Mouse (Mus musculus): Measurements from ENCODE around the gene Gm20661.

Gm20661 gene

DNA sequence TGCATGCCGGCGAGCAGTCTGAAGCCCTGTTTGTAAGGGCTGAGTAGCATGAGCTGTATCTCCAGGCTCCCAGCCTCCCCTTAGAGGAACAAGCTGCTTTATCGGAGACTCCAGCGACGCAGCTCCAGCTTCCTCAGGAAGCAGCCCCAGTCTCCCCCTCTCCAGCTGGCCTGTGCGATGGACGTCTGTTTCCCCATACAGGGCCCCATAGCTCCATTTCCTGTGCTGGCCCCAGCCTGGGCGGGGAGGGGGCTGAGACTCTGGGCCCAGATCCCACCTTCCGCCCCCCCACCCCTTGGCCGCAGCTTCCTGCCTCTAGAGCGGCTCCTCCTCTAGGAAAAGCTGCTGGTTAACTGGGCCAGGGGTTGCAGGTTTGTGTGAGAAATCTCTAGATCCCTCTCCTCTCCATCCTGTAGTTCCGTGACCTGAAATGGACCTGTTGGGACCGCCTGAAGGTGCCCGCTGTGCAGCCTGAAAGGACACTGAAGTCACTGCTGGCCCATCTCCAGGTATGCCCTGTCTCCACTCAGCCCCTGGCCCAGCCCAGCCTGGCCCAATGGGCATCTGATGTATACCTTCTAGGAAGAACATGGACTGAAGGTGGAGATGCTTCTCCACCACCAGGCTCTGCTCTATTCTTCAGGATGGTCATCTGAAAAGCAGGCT is at the start of gene Gm20661:
TSS of gene Gm20661 (plus strand) at position 378 of the 666 bp plus-strand sequence.
- DNase-seq, result peak; percentile 61 to 79

DNA sequence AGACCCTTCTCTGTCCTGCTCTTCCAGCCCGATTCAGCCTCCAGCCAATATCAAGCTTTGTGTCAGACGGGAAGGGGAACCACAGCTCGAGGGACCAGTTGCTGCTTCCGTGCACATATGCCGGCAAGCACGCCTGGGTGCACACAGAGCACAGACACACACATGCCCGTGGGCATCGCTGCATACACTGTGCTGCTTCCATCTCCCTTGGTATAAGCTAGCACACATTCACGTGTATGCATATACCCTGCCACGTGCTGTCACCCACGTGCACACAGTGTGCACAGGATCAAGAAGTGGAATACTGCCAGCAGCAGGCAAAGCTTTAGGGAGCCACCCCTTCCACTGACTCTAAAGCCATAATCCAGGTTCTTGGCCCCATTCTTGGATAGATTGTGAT is 48.7 kb upstream of the Gm20661 start:
- no peak for DNase-seq

DNA sequence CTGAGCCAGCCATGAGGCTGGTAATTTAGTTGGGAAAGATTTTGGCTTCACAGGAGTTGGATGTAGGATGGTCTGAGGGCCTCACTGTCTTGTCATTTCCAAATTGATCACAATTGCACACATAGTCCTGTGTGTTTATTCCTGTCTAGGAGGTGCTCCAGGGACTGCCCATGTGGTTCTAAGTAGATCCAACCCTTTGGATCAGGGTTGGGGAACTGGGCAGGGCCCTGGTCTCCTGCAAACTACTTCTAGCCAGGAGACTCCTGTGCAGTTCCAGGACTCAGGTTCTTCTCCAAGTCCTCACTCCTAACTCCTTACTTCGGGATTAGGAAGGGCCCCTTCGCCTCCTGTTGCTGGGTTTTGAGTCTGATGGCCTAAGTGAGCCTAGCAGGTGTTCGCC is 47.5 kb upstream of the Gm20661 start, which contains the start of gene Camkv:
TSS of gene Camkv (plus strand) at position 301 of the 400 bp plus-strand sequence.
- DNase-seq, result no peak

DNA sequence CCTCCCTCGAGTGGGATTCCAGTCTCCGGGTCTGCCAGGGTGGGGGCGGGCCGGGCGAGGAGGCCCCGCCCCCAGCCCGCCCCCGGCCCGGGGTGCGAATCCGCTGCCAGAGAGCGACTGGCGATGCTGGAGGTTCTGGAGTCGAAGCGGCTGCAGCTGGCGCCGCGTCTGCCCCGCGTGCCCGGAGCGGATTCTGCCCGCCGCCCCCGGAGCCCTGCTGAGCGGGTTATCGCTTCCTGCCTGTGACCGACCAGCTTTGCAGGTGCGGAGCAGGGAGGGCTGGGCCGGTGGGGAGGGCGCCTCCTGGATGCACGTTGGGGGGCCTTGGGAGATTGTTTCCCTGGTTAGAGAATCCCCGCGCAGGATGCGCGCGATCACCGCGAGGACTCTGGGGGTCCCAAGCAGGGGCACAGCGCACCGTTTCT is 47.1 kb upstream of the Gm20661 start:
- peak; percentile 82 to 90 for DNase-seq

DNA sequence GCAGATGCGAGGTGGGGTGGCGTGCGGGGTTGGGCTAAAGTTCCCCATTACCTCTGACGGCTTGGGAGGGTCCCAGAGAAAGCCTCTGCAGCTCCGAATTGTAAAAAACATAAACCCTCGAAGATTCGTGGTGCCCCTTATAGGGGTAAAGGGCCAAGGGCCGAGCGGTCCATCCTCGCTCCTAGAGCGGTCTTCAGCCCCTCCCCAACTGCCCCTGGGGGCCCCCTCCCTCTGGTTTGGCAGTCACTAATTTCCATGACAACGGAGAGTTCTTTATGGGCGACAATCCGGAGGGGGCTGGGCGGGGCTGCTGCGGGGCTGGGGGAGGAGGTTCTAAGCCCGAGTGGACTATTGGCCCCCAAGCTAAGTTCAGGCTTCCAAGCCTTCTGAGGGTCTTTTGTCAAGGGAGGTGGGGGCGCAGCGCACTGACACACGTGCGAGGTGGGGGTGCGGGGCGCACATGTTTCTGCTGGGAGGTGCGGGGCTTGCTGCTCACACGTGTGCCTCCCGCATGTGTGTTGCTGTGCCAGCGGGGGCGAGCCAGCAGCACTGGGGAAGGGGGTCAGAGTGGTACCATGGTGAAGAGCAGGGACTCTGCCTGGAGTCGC is 46.5 kb upstream of the Gm20661 start:
- DNase-seq, result peak in 1 of 2 experiments; percentile 52

DNA sequence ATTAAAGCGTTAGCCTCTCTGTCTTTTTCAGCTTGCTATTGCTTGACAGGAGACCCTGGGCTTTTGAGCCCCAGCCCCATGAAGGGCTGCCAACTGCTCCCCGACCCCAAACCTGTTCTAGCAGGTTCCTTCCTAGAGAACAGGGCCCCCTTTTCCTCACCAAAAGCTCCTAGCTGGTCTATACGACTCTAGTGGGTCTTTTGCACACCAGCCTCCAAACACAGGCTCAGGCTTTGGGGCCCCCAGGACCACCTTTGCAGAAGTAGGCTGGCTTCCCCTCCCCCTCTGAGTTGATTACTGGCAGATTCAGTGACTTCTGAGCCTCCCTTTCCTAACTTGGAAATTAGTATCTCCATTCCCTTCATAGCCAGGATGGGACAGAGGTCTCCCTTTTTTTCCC is 46.0 kb upstream of the Gm20661 start:
- peak in 1 of 2 experiments; percentile 9 for DNase-seq

DNA sequence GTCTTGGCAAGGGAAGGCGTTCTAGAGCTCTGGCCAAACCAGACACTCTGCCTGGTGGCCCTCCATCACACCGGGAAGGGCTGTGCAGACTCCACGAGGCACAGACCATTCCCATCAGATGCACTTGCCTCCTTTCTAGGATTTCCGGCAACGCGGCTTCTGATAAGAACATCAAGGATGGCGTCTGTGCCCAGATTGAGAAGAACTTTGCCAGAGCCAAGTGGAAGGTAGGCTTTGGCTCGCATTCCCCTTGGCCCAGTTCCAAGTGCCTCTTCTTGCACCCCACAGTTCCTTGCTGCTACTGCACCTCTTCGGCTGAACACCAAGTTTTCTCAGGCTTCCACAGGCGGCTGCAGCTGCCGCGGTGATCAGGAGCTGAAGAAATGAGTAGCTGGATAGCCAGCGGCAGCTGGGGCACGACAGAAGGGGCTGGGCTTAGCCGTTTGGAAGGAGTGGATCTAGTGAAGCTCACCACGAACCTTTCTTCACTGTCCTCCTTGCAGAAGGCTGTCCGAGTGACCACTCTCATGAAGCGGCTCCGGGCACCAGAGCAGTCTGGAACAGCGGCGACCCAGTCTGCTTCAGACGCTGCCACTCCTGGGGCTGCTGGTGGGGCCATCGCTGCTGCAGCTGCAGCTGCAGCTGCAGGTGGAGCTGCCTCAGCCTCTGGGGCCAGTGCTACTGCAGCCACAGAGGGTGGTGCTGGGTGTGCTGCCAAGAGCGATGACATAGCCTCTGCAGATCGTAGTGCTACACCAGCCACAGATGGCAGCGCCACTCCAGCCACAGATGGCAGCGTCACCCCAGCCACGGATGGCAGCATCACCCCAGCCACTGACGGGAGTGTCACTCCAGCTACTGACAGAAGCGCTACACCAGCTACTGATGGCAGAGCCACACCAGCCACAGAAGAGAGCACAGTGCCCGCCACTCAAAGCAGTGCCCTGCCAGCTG is 35.3 kb upstream of the Gm20661 start:
- DNase-seq, result no peak

DNA sequence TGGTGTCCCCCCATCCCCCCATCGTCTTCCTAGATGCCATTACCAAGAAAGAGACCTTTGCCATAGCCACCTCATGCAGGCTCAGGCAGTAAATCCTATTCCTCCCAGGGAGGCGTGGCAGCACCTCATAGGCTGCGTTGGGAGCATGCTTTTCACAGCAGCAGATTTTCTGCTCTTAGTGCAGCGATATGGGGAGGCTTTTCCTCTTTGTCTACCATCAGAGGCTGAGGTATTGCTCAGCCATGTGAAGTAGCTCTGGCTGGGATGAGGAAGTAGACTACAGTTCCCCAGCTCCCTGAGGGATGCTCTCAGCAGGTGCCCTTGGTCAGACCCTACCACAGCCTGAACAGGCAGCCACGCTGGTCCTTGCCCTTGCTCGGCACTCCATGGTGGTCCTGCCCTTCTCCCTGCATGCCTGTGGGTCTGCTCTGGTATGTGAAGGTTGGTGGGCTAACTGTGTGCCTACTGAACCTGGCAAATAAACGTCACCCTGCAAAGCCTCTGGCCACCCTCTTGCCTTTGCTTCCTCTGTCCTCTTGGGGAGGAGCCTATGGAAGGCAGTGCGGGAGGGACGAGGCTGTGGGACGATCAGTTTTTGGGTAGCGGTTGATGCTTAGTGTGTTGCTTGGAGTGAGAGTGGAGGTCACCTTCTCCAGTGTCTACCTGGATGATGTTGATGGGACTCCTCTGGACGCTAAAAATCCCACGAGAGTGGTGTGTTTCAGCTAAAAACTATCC is 33.5 kb upstream of the Gm20661 start:
- no peak for DNase-seq

DNA sequence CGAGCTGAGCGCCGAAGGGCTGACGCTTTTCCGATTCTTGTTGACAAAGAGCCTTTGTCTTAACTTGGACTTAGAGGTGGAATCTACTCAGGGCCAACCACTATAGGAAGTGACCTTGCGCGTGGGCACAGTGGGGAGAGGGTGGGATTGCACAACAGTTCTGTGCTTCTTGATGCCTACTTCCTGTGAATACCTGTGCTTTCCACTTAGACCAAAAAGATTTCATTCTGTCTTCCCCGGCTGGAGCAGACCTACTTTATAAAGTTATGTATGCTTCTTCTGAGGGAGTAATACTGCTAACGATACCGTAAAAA is 33.0 kb upstream of the Gm20661 start, which contains the start of gene Traip:
TSS of gene Traip (plus strand) at position 215 of the 314 bp plus-strand sequence.
- DNase-seq, result no peak

DNA sequence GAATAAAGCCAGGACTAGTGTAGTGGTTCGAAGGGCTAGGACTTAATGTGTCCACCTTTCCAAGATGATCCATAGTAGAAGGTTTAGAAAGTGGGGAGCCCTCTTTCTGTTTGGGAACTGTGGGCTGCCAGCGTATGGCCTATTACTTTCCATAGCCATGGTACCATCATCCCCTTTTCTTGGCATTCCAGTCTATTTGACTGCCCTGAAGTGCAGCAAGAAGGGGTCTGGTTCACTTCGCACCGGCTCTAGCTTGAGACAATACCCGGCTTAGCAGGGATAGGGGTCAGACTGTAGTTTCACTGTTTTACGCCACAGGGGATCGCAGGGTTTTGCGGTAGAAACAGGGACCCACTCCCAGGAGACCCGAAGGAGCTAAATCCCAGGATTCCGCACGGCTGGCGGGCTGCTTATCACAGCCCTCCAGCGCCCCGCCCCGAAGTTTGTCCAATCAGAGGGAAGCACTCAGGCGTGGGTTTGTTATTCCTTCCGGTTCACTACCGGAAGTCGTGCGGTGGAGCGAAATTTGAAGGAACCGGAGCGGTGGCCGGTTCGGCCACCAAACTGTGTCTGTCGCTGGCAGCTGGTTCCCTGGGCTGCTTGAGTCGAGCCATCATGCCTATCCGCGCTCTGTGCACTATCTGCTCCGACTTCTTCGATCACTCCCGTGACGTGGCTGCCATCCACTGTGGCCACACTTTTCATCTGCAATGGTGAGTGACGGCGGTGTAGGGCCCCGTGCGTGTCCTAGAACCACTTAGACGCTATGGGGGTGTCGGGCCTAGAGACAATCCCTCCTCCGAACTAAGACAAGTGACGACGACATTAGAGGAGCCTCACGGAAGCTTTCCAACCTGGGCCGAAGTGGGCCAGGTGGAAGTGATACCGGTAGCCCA is 32.1 kb upstream of the Gm20661 start:
- peak; percentile 85 to 86 for DNase-seq

DNA sequence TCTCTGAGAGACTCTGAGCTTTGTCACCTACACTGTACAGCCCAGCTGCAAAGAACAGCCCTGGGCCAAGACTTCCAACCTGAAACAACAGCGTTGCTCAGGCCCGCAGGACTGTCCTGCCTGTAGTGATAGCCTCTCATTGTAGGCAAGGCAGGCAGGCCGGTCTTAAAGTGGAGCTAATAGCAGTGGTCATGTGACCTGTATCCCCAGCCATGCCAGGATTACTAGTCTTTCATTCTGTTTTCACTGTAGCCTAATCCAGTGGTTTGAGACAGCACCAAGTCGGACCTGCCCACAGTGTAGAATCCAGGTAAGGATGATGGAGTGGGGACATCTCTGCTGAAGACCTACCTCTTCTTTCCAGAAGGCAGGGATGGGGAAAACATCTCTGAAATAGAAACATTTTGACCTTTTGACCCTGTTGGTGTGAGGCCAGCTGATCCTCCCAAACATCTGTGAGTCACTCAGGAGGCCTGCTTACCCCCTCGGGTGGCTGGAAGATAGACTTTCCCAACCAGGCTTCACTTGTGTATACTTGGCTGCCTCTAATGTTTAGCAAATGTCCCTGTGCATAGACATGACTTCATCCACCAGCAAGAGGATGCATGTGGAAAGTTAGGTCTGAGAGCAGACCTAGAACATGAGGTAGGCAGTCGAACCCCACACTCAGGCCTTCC is 27.1 kb upstream of the Gm20661 start:
- DNase-seq, result no peak

DNA sequence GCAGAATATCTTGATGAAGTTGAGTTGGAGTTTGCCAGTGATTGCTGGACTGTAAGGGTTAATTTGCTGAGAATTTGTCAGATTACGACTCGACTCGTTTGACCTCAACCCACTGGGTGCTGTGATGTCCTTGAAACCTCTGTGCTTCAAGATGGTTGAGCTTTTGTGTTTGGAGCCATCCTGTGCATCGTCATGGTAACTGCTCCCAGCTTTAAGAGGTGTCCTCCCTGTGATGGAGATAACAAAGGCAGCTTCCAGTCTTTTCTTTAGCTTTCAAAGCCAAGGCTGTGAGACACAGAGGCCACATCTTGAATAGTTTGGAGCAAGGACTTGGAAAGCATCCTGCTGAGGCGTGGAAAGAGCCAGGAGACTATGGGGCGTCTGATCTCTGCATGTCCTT is 25.7 kb upstream of the Gm20661 start:
- no peak for DNase-seq

DNA sequence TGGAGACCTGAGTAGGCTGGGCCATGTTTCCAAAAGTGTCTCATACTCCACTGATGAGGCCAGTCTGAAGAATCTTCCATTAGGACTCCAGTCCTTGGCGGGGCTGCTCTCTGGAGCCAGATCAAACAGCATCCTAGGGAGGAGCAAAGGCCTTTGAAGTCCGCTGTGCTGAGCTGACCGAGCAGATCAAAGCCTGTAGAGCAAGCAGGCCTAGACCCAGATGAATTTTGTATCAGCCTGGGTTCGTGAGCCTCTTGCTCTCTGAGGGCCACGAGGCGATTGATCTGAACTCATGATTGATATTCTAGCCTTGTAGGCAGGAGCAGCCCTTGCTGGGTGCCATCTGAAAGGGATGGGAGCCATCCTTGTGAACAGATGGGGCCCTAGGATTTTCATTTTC is 23.0 kb upstream of the Gm20661 start:
- DNase-seq, result no peak

DNA sequence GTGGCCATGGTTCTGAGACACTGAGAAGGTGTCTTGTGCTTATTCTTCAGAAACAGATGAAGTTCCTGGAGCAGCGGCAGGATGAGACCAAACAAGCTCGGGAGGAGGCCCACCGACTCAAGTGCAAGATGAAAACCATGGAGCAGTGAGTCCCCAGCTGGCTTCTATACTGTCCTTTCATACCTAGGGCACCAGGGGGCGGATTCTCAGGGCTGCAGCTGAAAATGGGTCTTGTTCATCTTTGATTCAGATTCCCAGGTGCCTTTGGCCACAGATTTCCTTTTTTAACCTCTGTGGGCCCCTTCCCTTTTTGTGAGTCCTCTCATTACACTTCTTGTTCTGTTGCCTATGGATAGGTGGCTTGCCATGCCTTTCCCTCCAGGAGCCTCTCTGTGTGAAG is 21.9 kb upstream of the Gm20661 start:
- DNase-seq, result no peak

DNA sequence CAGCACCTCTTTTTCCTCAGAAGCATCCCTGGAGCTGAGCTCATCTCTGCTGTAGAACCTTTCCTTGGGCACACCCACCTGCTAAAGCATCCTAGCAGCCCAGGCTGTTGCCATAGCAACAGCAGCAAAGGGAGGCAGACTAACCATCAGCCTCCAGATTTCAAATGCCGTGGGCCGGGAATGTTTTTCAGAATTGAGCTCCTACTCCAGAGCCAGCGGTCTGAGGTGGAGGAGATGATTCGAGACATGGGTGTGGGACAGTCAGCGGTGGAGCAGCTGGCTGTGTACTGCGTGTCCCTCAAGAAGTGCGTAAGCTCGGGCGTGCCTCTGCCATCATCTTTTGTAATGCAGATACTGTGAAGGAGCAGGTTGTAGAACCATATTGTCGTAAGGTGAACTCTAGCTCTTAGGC is 21.5 kb upstream of the Gm20661 start:
- no peak for DNase-seq

DNA sequence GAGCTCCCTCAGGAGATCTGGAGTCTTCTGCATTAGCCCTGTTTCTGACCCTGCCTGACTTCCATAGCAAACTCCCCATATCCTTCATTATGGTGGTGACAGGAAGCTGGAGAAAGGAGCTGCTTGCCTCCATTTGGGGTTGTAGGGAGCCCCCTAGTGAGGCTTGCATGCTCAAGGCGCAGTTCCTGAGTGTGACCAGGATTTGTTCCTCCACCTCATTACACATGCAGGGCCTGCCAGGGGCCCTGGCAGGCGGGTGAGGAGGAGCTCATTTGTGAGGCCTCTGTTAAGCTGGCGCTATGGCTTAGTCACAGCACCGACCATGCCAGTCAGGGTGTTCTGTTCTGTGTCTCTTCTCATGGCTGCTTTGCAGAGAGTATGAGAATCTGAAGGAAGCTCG is 21.0 kb upstream of the Gm20661 start:
- DNase-seq, result no peak

DNA sequence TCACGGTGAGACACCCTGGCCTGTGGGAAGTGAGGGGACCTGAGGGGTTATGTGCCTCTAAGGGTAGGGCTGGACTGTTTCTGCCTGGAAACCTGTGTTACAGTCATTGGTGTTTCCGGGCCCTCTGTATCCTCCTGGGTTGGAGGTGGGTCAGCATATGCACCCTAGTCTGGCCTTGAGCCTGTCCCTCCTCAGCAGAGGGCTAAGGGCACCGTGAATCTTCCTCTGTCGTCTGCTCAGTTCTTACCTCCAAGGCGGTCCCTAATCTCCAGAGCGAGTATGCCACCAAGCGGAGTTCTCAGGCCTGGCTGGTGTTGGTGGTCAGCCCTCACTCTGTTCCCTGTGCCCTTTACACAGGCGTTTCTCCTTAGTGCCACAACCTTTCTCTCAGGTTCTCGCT is 19.9 kb upstream of the Gm20661 start:
- DNase-seq, result no peak

DNA sequence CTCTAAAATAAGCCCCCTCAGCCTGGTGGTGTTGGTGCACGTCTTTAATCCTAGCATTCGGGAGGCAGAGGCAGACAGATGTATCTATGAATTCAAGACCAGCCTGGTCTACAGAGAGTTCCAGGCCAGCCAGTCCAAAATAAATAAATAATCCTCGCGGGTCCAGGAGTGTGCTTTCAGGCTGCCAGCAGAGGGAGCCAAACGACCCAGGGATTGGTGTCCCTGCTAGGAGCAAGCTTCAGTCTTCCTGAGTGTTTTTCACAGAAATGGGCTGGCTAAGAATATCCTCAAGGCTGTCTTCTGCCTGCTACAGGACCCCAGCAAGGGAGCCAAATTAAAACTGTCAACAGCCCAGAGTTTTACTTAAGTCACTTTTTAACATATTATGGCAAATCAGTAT is 19.2 kb upstream of the Gm20661 start:
- peak; percentile 67 to 74 for DNase-seq

DNA sequence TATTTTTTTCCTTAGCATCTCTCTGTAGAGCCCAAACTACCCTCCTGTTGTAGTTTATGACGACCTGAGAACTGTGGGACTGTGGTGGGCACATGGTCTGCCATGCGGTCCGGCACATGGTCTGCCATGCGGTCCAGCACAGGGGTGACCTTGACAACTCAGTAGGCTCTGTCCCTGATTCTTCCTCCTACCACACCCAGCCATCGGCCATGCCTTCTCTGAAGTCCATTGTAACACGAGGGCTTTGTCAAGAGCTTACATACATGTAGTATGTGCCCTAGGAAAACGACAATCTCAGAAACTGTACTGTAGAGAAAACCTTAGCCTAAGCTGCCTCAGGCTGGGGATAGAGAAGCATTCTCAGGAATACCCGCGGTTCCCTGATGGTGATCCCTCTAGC is 18.2 kb upstream of the Gm20661 start:
- no peak for DNase-seq

DNA sequence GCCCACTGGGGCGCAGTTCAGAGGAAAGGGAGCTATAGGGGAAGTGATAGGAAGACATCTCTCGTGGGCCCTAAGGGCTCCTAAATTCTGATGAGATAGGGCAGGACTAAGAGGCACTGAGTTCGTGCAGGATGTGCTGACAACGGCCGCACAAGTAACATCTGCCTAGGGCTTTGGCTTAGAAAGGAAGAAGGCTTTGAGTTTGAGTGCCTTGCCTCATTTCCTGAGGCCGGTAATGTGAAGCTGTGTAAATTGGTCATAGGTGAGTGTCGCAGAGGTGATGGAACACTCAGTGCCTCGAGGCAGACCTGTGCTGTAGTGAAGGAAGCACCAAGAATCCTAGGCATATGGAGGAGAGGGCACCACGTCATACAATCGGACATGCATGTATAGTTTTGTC is 16.2 kb upstream of the Gm20661 start:
- DNase-seq, result no peak

DNA sequence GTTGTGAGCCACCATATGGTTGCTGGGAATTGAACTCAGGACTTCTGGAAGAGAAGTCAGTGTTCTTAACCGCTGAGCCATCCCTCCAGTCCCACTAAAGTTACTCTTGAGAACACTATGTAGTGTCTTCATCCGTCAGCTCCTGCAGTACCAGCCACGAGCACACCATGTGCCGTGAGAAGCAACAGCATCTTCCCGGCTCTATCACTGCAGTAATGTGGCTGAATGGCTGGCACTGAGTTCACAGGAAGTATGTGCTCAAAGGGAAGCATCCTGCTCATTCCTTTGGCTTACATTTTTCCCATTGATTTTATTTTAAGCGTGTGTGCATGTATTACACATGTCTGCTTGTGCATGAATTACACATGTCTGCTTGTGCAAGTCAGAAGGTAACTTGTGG is 15.4 kb upstream of the Gm20661 start:
- no peak for DNase-seq
